Mouse (Mus musculus) limb, embryonic 11.5 days (tissue): ENCODE results near the gene Caps2. TPM values are rescaled to one million over a fixed set of nuclear protein-coding genes. Genes with fewer than 3 reads are reported as not detected.
"Not testable (repeated sequence)": the region's sequence is repeated elsewhere in the genome, so short reads cannot be mapped to it uniquely, and the experiment has no call there.

Experiments
- ATAC-seq: fragments of 200-750 bp; cut with Nextera tagmentation; 2 replicates; pipeline ENCODE4 v1.8.0; 2017; ENCODE audit warnings: low read depth; ENCODE audit not compliant: insufficient number of reproducible peaks, low FRiP score, low TSS enrichment
- DNase-seq: peaks from one replicate; pipeline ENCODE4 v3.0.0-alpha.2; 2015; ENCODE audit warnings: low spot score
- H3K27ac ChIP-seq: fragments of 300-500 bp; sonication (generic); replicated peaks from 2 replicates; pipeline ENCODE4 v1.5.1; 2014; ENCODE audit warnings: low read depth, mild to moderate bottlenecking, low read length
- H3K27me3 ChIP-seq: fragments of 300-500 bp; sonication (generic); 2 replicates; pipeline ENCODE4 v1.6.1; 2014; ENCODE audit warnings: mild to moderate bottlenecking, low read length, mixed read lengths; ENCODE audit not compliant: control insufficient read depth, insufficient read depth
- H3K36me3 ChIP-seq: fragments of 300-500 bp; sonication (generic); 2 replicates; pipeline ENCODE4 v1.6.1; 2014; ENCODE audit warnings: mild to moderate bottlenecking, low read length, moderate library complexity, mixed read lengths; ENCODE audit not compliant: control insufficient read depth, insufficient read depth
- H3K4me1 ChIP-seq: fragments of 300-500 bp; sonication (generic); 2 replicates; pipeline ENCODE4 v1.6.1; 2014; ENCODE audit warnings: low read length, mixed read lengths; ENCODE audit not compliant: control insufficient read depth, insufficient read depth
- H3K4me2 ChIP-seq: fragments of 300-500 bp; sonication (generic); 2 replicates; pipeline ENCODE4 v1.6.1; 2014; ENCODE audit warnings: low read depth, mild to moderate bottlenecking, moderate library complexity; ENCODE audit not compliant: severe bottlenecking
- H3K4me3 ChIP-seq: fragments of 300-500 bp; sonication (generic); 2 replicates; pipeline ENCODE4 v1.5.1; 2014; ENCODE audit warnings: low read depth, low read length
- H3K9ac ChIP-seq: fragments of 300-500 bp; sonication (generic); 2 replicates; pipeline ENCODE4 v1.6.1; 2014; ENCODE audit warnings: mild to moderate bottlenecking, low read length
- H3K9me3 ChIP-seq: fragments of 300-500 bp; sonication (generic); 2 replicates; pipeline ENCODE4 v1.6.1; 2016; ENCODE audit warnings: low read length; ENCODE audit not compliant: control insufficient read depth
- WGBS: fragments of 180-500 bp; shearing (Covaris S2); extraction: QIAGEN DNeasy Blood & Tissue Kit; methylation state at CpG from one replicate; pipeline ENCODE4 v1.1.7; 2014; 5-methylcytosine and 5-hydroxymethylcytosine counted together
- polyA plus RNA-seq: library from polyadenylated mRNA; unstranded; fragments of >200 nt; fragmentation: Nextera tagmentation; extraction: Ambion mirVana; gene quantifications from 2 replicates; pipeline ENCODE4 v1.2.1, GENCODE M21; 2014

Caps2 gene
- polyA plus RNA-seq, result 0.55 and 1.2 TPM in 2 replicates

DNA sequence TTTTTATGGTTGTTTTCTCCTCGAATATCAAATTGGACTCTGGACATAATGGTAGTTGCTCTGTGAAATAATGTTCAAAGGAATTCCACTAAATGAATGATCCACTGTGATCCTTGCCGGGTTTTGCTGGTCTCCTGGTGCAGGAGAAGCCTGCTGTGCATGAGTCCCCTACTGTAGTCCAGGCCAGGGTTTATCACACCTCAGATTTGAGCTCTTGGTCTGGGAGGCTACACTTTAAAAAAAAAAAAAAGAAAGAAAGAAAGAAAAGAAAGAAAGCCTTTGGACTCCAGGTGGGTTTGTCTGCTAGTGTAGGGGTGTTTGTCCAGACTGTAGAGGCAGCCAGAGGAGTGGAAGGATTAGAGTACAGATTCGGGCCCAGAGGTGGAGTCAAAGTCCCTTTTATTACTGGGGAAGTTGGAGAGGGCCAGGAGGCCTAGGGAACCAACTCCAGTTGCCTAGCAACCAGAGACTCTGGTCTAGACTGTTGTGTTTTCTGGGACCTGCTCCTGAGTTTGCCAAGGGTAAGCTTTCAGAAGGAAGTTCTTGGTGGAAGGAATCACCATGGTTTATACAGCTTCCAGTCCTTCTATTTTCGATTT is at the start of gene Caps2:
Caps2 (plus strand) TSS at position 454 of the 599 bp plus-strand sequence.
- Histone ChIP-seq H3K4me1 (no peaks in the 10 kb centered on the region), H3K36me3 (no peaks in the 10 kb centered on the region), H3K4me2 (peak within 1 kb of the TSS; percentile 30; the same call in 1 of the 2 replicates), H3K27ac (0 out of 2 replicates have a peak within 1 kb of the TSS, but pooled peaks have one; percentile 51), H3K9me3 (no peaks in the 10 kb centered on the region), H3K4me3 (peak within 1 kb of the TSS; percentile 12; the same call in 1 of the 2 replicates), H3K9ac (peak within 1 kb of the TSS; percentile 27; the same call in 1 of the 2 replicates), H3K27me3 (no peaks in the 10 kb centered on the region)
- peak; percentile 66 for DNase-seq
- 31% methylated on average over 4 of the region's 4 CpGs for WGBS
- peak; percentile 83 for ATAC-seq

DNA sequence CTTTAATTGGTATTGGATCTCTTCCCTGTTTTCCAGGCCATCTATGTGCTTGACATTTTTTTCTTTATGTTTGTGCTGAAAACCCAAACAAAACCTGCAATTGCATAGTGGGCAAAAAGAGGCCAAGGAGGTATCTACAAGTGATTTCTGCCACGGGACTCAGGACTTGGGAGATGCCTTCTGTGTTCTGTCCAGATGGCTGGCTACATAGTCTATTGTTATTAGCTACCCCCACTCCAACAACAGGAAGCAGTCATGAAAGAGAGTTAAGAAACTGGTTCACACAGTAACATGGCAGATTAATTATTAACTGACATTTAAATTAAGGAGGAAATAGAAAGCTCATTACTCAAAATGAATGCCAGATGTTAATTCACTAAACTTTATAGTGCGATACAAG is 38.3 kb upstream of the Caps2 start:
- H3K9ac ChIP-seq, H3K27me3 ChIP-seq, H3K36me3 ChIP-seq, DNase-seq, ATAC-seq, H3K4me2 ChIP-seq, H3K4me1 ChIP-seq, H3K27ac ChIP-seq, H3K4me3 ChIP-seq, H3K9me3 ChIP-seq: not testable (repeated sequence)
- 30% methylated on average over 2 of the region's 2 CpGs for WGBS

DNA sequence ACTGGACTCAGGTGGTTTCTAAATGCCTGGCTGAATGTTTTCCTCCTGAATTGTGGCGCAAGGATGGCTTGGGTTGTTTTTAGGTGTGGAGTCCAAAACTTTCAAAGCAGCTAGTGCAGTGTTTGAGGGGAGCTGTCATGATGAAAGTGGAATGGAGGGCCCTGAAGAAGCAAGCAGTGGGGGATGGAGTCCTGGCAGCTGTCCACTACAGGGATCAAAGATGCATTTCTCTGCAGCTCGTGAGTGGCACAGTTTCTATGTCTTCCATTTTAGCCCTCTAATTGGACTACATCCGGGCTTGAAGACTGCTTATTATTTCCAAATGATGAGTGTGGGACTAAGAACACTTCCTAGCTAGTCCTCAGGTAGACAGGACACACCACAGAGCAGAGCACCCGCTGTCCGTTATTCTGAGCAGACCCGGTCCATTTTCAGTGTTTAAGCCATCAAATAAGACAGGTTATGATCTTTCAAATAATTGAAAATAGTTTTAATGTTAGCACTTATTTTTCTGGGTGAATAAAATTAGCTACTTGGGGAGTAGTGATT is 35.7 kb upstream of the Caps2 start:
- not testable (repeated sequence) for H3K36me3 ChIP-seq, DNase-seq, H3K27ac ChIP-seq, H3K4me1 ChIP-seq, H3K4me2 ChIP-seq, ATAC-seq, H3K9ac ChIP-seq, H3K4me3 ChIP-seq, H3K9me3 ChIP-seq, H3K27me3 ChIP-seq
- WGBS, result 62% methylated on average over 6 of the region's 6 CpGs

DNA sequence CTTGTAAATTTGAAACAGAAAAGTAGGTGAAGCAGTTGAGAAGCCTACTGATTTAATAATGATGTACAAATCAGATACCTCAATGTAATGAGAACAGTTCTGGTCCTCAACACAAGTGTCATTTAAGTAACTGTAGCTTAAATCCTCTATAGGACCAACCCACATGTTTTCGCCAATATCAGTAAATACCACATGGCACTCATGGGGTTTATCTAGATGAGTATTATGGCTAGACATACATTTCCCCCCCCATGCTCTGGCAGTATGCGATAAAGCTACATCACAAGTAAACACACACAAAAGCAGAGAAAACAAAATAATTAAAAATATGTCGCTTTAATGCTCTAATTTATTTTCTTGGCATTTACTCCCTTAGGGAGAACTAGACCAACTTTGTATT is 31.2 kb upstream of the Caps2 start:
- Histone ChIP-seq H3K9me3 (no peaks in the 10 kb centered on the region), H3K9ac (no peak overlapping the region), H3K27ac (no peak overlapping the region), H3K27me3 (no peaks in the 10 kb centered on the region), H3K4me2 (no peak overlapping the region), H3K4me1 (no peaks in the 10 kb centered on the region), H3K4me3 (no peak overlapping the region), H3K36me3 (no peaks in the 10 kb centered on the region)
- DNase-seq (no peak), ATAC-seq (no peak)
- WGBS, result 89% methylated on average over 3 of the region's 3 CpGs

DNA sequence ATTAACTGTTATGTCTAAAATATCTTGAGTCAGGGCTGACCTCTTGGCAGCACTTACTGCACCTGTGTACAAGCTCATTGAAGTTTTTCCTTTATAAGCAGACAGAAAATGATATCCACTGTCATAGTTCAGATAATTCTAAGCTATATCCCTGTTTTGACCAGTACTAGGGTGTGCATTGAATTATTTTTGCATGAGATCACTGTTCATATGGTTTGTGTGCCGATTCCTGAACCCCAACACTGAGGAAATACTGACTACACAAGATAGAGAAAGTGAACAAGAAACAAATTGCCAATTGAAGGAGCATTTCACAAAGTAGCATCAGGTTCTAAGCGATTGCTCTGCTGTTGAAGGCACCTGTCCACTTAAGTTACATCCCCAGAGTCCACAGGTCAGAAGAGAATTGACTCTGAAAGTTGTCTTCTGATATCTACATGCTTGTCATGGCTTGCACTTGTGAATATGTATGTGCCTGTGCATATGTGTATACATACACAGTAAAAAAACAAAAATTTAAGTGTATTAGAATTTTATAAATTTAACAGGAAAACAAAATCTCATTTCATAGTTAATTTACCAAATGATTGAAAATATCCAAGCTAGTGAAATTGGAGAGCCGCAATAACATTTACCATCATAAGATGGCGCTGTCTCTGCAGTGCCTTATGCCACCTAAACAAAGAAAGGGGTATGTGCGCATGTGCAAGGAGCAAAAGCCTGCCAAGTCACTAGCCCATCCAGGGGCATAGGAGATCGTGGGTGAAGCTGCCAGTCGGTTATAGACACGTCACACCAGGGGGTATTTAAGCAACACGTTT is 25.2 kb upstream of the Caps2 start:
- ATAC-seq (peak; percentile 68; the same call in 1 of the 2 replicates), DNase-seq (peak; percentile 71)
- H3K9me3 ChIP-seq, result no peaks in the 10 kb centered on the region
- H3K27me3 ChIP-seq, result no peaks in the 10 kb centered on the region
- no peak overlapping the region for H3K27ac ChIP-seq
- H3K36me3 ChIP-seq, result no peaks in the 10 kb centered on the region
- 0 out of 2 replicates have a peak overlapping the region, but pooled peaks have one; percentile 6 for H3K4me3 ChIP-seq
- peak overlapping the region; percentile 31; the same call in 1 of the 2 replicates for H3K4me2 ChIP-seq
- no peaks in the 10 kb centered on the region for H3K4me1 ChIP-seq
- WGBS, result 18% methylated on average over 9 of the region's 9 CpGs
- no peak overlapping the region for H3K9ac ChIP-seq

DNA sequence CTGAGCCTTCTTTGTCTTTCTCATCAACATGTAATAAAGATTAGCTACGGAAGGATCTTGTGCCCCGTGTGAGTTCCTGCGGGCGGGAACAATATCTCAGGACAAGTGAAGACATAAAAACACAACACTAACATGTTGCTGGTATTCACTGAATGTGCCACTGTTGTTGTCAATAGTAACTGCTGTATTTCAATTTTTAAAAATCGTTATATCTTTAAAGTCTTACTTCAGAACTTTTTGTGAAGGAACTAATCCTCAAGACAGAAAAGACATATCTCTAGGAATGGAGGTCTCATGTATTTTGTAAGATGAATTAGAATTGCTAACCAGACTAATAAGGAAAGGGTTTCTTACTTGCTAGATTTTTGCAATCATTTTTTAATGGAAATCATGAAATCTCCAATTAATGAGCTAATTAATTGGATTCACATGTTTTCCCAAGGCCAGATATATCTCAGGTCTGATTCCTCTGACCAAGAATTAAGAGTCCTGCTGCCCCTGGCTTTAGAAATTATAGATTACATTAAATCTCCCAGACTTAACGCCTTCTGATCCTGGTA is 24.5 kb upstream of the Caps2 start:
- ATAC-seq (no peak), DNase-seq (no peak)
- Histone ChIP-seq H3K27me3 (no peaks in the 10 kb centered on the region), H3K9me3 (no peaks in the 10 kb centered on the region), H3K4me3 (0 out of 2 replicates have a peak overlapping the region, but pooled peaks have one; percentile 6), H3K9ac (no peak overlapping the region), H3K27ac (no peak overlapping the region), H3K4me2 (peak overlapping the region; percentile 31; the same call in 1 of the 2 replicates), H3K4me1 (no peaks in the 10 kb centered on the region), H3K36me3 (no peaks in the 10 kb centered on the region)
- 50% methylated on average over 6 of the region's 6 CpGs for WGBS

DNA sequence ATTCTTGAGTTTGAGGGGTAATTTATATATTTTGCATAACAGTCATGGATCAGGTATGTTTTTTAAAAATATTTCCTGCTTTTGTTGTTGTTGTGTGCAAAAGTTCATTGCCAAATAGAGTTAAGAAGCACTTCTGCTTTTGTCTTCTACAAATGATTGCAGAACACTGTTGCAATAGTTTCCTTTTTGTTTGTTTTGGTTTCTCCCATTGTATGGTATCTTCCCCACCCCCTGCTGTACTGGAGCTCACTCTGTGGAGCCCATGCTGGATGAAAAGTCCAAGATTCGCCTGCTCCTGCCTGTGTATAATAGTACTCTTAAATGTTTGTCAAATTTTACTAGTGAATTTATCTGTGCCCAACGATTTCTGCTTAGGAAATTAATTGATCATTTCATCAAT is 23.6 kb upstream of the Caps2 start:
- Histone ChIP-seq H3K27me3 (no peaks in the 10 kb centered on the region), H3K9ac (no peak overlapping the region), H3K36me3 (no peaks in the 10 kb centered on the region), H3K4me2 (no peak overlapping the region), H3K9me3 (no peaks in the 10 kb centered on the region), H3K4me3 (no peak overlapping the region), H3K4me1 (no peaks in the 10 kb centered on the region), H3K27ac (no peak overlapping the region)
- ATAC-seq, result no peak
- no peak for DNase-seq
- 73% methylated on average over 2 of the region's 2 CpGs for WGBS

DNA sequence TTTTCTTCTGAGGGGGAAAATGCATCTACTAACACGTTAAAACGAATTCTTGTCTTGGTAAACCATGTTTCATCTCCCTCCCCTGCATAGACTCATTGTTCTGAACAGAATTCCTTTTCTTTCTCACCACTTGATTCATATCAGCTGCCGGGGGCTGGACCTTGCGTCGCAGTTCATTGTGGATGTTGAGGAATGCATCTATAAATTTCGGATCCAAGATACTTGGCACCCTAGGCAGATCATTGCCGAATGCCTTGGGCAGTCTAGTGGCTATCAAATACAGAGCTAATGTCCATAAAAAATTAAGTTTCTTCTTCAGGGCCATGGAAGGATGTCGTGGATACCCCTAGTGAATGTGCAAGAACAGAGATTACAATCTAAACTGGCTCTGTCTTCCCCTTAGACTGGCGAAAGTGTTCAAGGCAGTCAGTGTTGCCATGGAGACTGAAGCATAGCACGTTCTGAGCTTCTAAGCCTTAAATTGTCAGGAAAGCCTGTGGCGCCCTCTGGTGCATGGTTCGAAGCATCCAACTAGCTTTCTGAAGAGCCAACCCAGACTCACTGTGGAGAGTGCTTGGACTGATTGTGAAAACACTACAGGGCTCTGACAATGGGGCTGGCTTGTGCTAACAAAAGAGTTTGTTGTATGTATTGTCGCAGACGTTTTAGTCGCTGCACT is 3.4 kb upstream of the Caps2 start, which contains the start of gene Glipr1l3:
Glipr1l3 (minus strand) TSS at position 446 of the 679 bp plus-strand sequence.
- H3K4me2 ChIP-seq, result not testable (repeated sequence)
- peak; percentile 75; the same call in 1 of the 2 replicates for ATAC-seq
- WGBS, result 25% methylated on average over 15 of the region's 15 CpGs

More for the DNA sequence above, 3.4 kb upstream of the Caps2 start, which contains the start of gene Glipr1l3:
- not testable (repeated sequence) for H3K4me1 ChIP-seq, H3K27me3 ChIP-seq, H3K27ac ChIP-seq, H3K36me3 ChIP-seq, H3K9me3 ChIP-seq, H3K4me3 ChIP-seq, H3K9ac ChIP-seq
- peak; percentile 86 for DNase-seq
